Mouse (Mus musculus): ENCODE results near the gene Esrrg.

Esrrg gene

GRCm38 (mm10) chr1:188261903-188262682 lies 653.5 kb downstream of the Esrrg start, which contains the start of gene Ush2a:
Gene Ush2a, plus strand, starts transcription at chr1:188262023.
- no peak for DNase-seq (ENCODE audit: low read depth)

Measured in induced T-regulatory cell, adult 2 months (primary cell).